9 mouse cellular contexts compared by ENCODE assay signal in the genomic region with DNA sequence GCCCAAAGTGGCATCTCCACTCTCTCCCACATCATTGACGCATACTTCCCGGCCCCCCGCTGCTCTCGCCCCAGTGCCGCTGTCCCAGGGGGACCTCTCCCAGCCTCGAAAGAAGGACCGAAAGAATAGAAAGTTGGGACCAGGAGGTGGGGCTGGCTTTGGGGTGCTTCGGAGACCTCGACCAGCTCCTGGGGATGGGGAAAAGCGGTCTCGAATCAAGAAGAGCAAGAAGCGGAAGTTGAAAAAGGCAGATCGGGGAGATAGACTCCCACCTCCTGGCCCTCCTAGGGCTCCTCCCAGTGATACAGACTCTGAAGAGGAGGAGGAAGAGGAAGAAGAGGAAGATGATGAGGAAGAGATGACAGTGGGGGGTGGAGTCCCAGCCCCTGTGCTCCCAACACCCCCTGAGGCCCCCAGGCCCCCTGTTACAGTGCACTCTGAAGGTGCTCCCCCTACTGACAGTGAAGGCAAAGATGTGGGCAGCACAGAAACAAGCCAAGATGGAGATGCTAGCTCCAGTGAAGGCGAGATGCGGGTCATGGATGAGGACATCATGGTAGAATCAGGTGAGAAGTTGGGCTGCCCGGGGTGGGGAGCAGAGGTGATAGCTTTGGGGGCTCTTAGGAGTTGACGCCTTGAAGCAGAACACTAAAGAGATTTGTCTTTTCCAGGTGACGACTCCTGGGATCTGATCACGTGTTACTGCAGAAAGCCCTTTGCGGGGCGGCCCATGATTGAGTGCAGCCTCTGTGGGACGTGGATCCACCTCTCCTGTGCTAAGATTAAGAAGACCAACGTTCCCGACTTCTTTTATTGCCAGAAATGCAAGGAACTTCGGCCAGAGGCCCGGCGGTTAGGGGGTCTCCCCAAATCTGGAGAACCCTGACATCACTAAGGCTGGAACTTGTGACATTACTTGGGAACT. TPM values are rescaled to one million over a fixed set of nuclear protein-coding genes. Genes with fewer than 3 reads are reported as not detected.
A peak's percentile ranks its signal among the peaks of the same experiment; 100 is the strongest.
DNase-seq lines count a peak whose midpoint lies in the region; ATAC-seq and TF ChIP-seq lines count a peak whose summit lies in the region.
"Had no signal": no experiment of that assay in that cellular context is flagged by ENCODE, and none has a peak within 500 bp of the region (broad histone marks: within the 10 kb centered on the region; RNA-seq: fewer than 3 reads in every experiment).

No protein-coding gene starts in this region.

- H3K36me3 ChIP-seq in erythroblast, embryonic 14.5 days (ENCODE audit: control insufficient read depth): peaks cover 46% of the 10 kb centered on the region
- peaks cover 23% of the 10 kb centered on the region; the same call in 1 of the 2 replicates for H3K36me3 ChIP-seq in lung, postnatal 0 days (ENCODE audit: insufficient read depth, low read length)
- H3K36me3 ChIP-seq in forebrain, embryonic 14.5 days (ENCODE audit: control insufficient read depth, insufficient read depth, low read length): peaks cover 36% of the 10 kb centered on the region
- H3K36me3 ChIP-seq in midbrain, postnatal 0 days (ENCODE audit: insufficient read depth, low read length): peaks cover 12% of the 10 kb centered on the region; the same call in 1 of the 2 replicates

- H3K4me1 ChIP-seq in erythroblast, embryonic 14.5 days (ENCODE audit: control insufficient read depth): peaks cover 74% of the 10 kb centered on the region
- H3K4me1 ChIP-seq in lung, postnatal 0 days (ENCODE audit: insufficient read depth, low read depth, low read length): peaks cover 16% of the 10 kb centered on the region
- peaks cover 31% of the 10 kb centered on the region for H3K4me1 ChIP-seq in forebrain, embryonic 14.5 days (ENCODE audit: control insufficient read depth, insufficient read depth, low read length)
- peaks cover 17% of the 10 kb centered on the region for H3K4me1 ChIP-seq in midbrain, postnatal 0 days (ENCODE audit: insufficient read depth, low read length)

- H3K27ac ChIP-seq in lung, postnatal 0 days (ENCODE audit: low read length): no peak overlapping the region
- no peak overlapping the region for H3K27ac ChIP-seq in forebrain, embryonic 14.5 days (ENCODE audit: low read depth, low read length)
- no peak overlapping the region for H3K27ac ChIP-seq in midbrain, postnatal 0 days (ENCODE audit: low read depth, low read length)

- H3K9me3 ChIP-seq in erythroblast, embryonic 14.5 days (ENCODE audit: control insufficient read depth, low read length): no peaks in the 10 kb centered on the region
- no peaks in the 10 kb centered on the region for H3K9me3 ChIP-seq in lung, postnatal 0 days (ENCODE audit: low read length)
- no peaks in the 10 kb centered on the region for H3K9me3 ChIP-seq in forebrain, embryonic 14.5 days (replicated peaks; ENCODE audit: control insufficient read depth, low read length)
- no peaks in the 10 kb centered on the region for H3K9me3 ChIP-seq in midbrain, postnatal 0 days (ENCODE audit: low read length)

- no peak overlapping the region for H3K4me2 ChIP-seq in lung, postnatal 0 days (replicated peaks; ENCODE audit: low read depth, low read length)
- H3K4me2 ChIP-seq in forebrain, embryonic 14.5 days (ENCODE audit: low read length): no peak overlapping the region
- no peak overlapping the region for H3K4me2 ChIP-seq in midbrain, postnatal 0 days (ENCODE audit: low read depth, low read length, poor library complexity, severe bottlenecking)

- H3K4me3 ChIP-seq in erythroblast, embryonic 14.5 days (replicated peaks): peak overlapping the region; percentile 85
- H3K4me3 ChIP-seq in lung, postnatal 0 days (ENCODE audit: low read depth, low read length): no peak overlapping the region
- H3K4me3 ChIP-seq in forebrain, embryonic 14.5 days (ENCODE audit: low read depth, low read length): 0 out of 2 replicates have a peak overlapping the region, but pooled peaks have one; percentile 2
- H3K4me3 ChIP-seq in midbrain, postnatal 0 days (ENCODE audit: low read depth, low read length): no peak overlapping the region

- WGBS in lung, postnatal 0 days: 90% methylated on average over 27 of the region's 27 CpGs
- 92% methylated on average over 27 of the region's 27 CpGs for WGBS in forebrain, embryonic 14.5 days
- WGBS in midbrain, postnatal 0 days: 93% methylated on average over 27 of the region's 27 CpGs

- H3K27me3 ChIP-seq in erythroblast, embryonic 14.5 days (ENCODE audit: control insufficient read depth): no peaks in the 10 kb centered on the region
- H3K27me3 ChIP-seq in lung, postnatal 0 days (replicated peaks; ENCODE audit: insufficient read depth, low read length): no peaks in the 10 kb centered on the region
- H3K27me3 ChIP-seq in forebrain, embryonic 14.5 days (replicated peaks; ENCODE audit: control insufficient read depth, insufficient read depth, low read length): no peaks in the 10 kb centered on the region
- no peaks in the 10 kb centered on the region for H3K27me3 ChIP-seq in midbrain, postnatal 0 days (ENCODE audit: insufficient read depth, low read length)

- TF ChIP-seq EP300 in lung, postnatal 0 days (IDR thresholded peaks at IDR 0.05): no peak

- H3K9ac ChIP-seq in lung, postnatal 0 days (replicated peaks; ENCODE audit: low read depth): no peak overlapping the region
- no peak overlapping the region for H3K9ac ChIP-seq in forebrain, embryonic 14.5 days (ENCODE audit: low read length)
- H3K9ac ChIP-seq in midbrain, postnatal 0 days (replicated peaks; ENCODE audit: low read length, poor library complexity, severe bottlenecking): no peak overlapping the region

- peak; percentile 12 for DNase-seq in lung, postnatal 0 days (ENCODE audit: low spot score)
- DNase-seq in lung, postnatal 14 days: no peak
- no peak for DNase-seq in forebrain, embryonic 14.5 days (ENCODE audit: low spot score)
- no peak for DNase-seq in midbrain, postnatal 0 days (ENCODE audit: low spot score)
- no peak for DNase-seq in spleen, adult 12 weeks (ENCODE audit: low spot score)
- DNase-seq: left cerebral cortex, postnatal 4 days had no signal

- ATAC-seq in erythroblast, adult 5-6 weeks (replicated peaks; ENCODE audit: low FRiP score, poor library complexity, severe bottlenecking): no peak
- no peak for ATAC-seq in lung, postnatal 0 days
- no peak for ATAC-seq in forebrain, embryonic 14.5 days
- no peak for ATAC-seq in midbrain, postnatal 0 days (ENCODE audit: low FRiP score)
- no peak for ATAC-seq in cerebellum, adult (ENCODE audit: insufficient number of reproducible peaks, low FRiP score, low TSS enrichment)

- peak; percentile 45; the same call in 1 of the 2 replicates for TF ChIP-seq CTCF in lung, postnatal 0 days (IDR thresholded peaks at IDR 0.05)
- peak; percentile 52 for TF ChIP-seq CTCF in midbrain, postnatal 0 days (IDR thresholded peaks at IDR 0.05)

RNA-seq across cellular contexts. Expression of gene Dvl2, which starts 1.6 kb away (rescaled TPM):
- polyA plus RNA-seq in erythroblast, embryonic 14.5 days (2012): 0.48 and 0.76 TPM in 2 replicates
- total RNA-seq in erythroblast, adult 5-6 weeks (2015; ENCODE audit: low replicate concordance): 1.3 and 4.2 TPM in 2 replicates
- 2.1 and 7.4 TPM in 2 replicates for total RNA-seq in erythroblast, adult 5-6 weeks (2017; ENCODE audit: low replicate concordance)
- polyA plus RNA-seq in lung, postnatal 0 days (2015; fragmentation: Nextera tagmentation; extraction: Ambion mirVana): 14.6 and 15.1 TPM in 2 replicates
- 19.7 and 25.7 TPM in 2 replicates for polyA plus RNA-seq in forebrain, embryonic 14.5 days (2014; fragmentation: Nextera tagmentation; extraction: Ambion mirVana)
- 31.5 and 33.3 TPM in 2 replicates for total RNA-seq in midbrain, postnatal 0 days (2014; rRNA removed)
- polyA plus RNA-seq in midbrain, postnatal 0 days (2015; fragmentation: Nextera tagmentation; extraction: Ambion mirVana): 19.0 and 20.0 TPM in 2 replicates

RNA-seq across cellular contexts. Expression of gene Phf23, which starts 3.3 kb away (rescaled TPM):
- 4.5 and 5.5 TPM in 2 replicates for polyA plus RNA-seq in erythroblast, embryonic 14.5 days (2012)
- total RNA-seq in erythroblast, adult 5-6 weeks (2015; ENCODE audit: low replicate concordance): 8.5 and 11.3 TPM in 2 replicates
- 7.4 and 11.0 TPM in 2 replicates for total RNA-seq in erythroblast, adult 5-6 weeks (2017; ENCODE audit: low replicate concordance)
- polyA plus RNA-seq in lung, postnatal 0 days (2015; fragmentation: Nextera tagmentation; extraction: Ambion mirVana): 57.5 and 61.3 TPM in 2 replicates
- 49.4 and 49.6 TPM in 2 replicates for polyA plus RNA-seq in forebrain, embryonic 14.5 days (2014; fragmentation: Nextera tagmentation; extraction: Ambion mirVana)
- total RNA-seq in midbrain, postnatal 0 days (2014; rRNA removed): 42.4 and 45.2 TPM in 2 replicates
- polyA plus RNA-seq in midbrain, postnatal 0 days (2015; fragmentation: Nextera tagmentation; extraction: Ambion mirVana): 37.6 and 40.0 TPM in 2 replicates

RNA-seq across cellular contexts. Expression of gene Gabarap, which starts 7.9 kb away (rescaled TPM):
- 50.2 and 55.8 TPM in 2 replicates for polyA plus RNA-seq in erythroblast, embryonic 14.5 days (2012)
- 328 and 394 TPM in 2 replicates for total RNA-seq in erythroblast, adult 5-6 weeks (2015; ENCODE audit: low replicate concordance)
- total RNA-seq in erythroblast, adult 5-6 weeks (2017; ENCODE audit: low replicate concordance): 127 and 214 TPM in 2 replicates
- 624 and 645 TPM in 2 replicates for polyA plus RNA-seq in lung, postnatal 0 days (2015; fragmentation: Nextera tagmentation; extraction: Ambion mirVana)
- polyA plus RNA-seq in forebrain, embryonic 14.5 days (2014; fragmentation: Nextera tagmentation; extraction: Ambion mirVana): 701 and 779 TPM in 2 replicates
- total RNA-seq in midbrain, postnatal 0 days (2014; rRNA removed): 197 and 226 TPM in 2 replicates
- 501 and 511 TPM in 2 replicates for polyA plus RNA-seq in midbrain, postnatal 0 days (2015; fragmentation: Nextera tagmentation; extraction: Ambion mirVana)

RNA-seq across cellular contexts. Expression of gene Acadvl, which starts 16.4 kb away (rescaled TPM):
- 2.9 and 3.2 TPM in 2 replicates for polyA plus RNA-seq in erythroblast, embryonic 14.5 days (2012)
- 23.6 and 48.4 TPM in 2 replicates for total RNA-seq in erythroblast, adult 5-6 weeks (2015; ENCODE audit: low replicate concordance)
- total RNA-seq in erythroblast, adult 5-6 weeks (2017; ENCODE audit: low replicate concordance): 18.6 and 20.4 TPM in 2 replicates
- 92.0 and 95.2 TPM in 2 replicates for polyA plus RNA-seq in lung, postnatal 0 days (2015; fragmentation: Nextera tagmentation; extraction: Ambion mirVana)
- polyA plus RNA-seq in forebrain, embryonic 14.5 days (2014; fragmentation: Nextera tagmentation; extraction: Ambion mirVana): 53.3 and 58.4 TPM in 2 replicates
- 35.9 and 42.7 TPM in 2 replicates for total RNA-seq in midbrain, postnatal 0 days (2014; rRNA removed)
- polyA plus RNA-seq in midbrain, postnatal 0 days (2015; fragmentation: Nextera tagmentation; extraction: Ambion mirVana): 62.1 and 64.2 TPM in 2 replicates

RNA-seq across cellular contexts. Expression of gene Elp5, which starts 16.5 kb away (rescaled TPM):
- polyA plus RNA-seq in erythroblast, embryonic 14.5 days (2012): 1.5 and 1.9 TPM in 2 replicates
- total RNA-seq in erythroblast, adult 5-6 weeks (2015; ENCODE audit: low replicate concordance): 24.9 and 35.5 TPM in 2 replicates
- total RNA-seq in erythroblast, adult 5-6 weeks (2017; ENCODE audit: low replicate concordance): 14.5 and 18.7 TPM in 2 replicates
- polyA plus RNA-seq in lung, postnatal 0 days (2015; fragmentation: Nextera tagmentation; extraction: Ambion mirVana): 65.9 and 72.1 TPM in 2 replicates
- polyA plus RNA-seq in forebrain, embryonic 14.5 days (2014; fragmentation: Nextera tagmentation; extraction: Ambion mirVana): 189 and 203 TPM in 2 replicates
- 109 and 157 TPM in 2 replicates for total RNA-seq in midbrain, postnatal 0 days (2014; rRNA removed)
- 171 and 182 TPM in 2 replicates for polyA plus RNA-seq in midbrain, postnatal 0 days (2015; fragmentation: Nextera tagmentation; extraction: Ambion mirVana)

Comparison
In these comparisons a context has a peak if more than half of its experiments do, and no peak if none do; other contexts are left out.
1. H3K4me3 ChIP-seq: peak in erythroblast, embryonic 14.5 days (single experiment) and forebrain, embryonic 14.5 days (single experiment); none in lung, postnatal 0 days (single experiment) and midbrain, postnatal 0 days (single experiment).